Mouse (Mus musculus): ENCODE data around the gene Aldh1a3. TPM values are rescaled to one million over a fixed set of nuclear protein-coding genes. Genes with fewer than 3 reads are reported as not detected.

Aldh1a3 gene
- total RNA-seq, 2 experiments from 2014 or later: 1.1 to 1.5 TPM

Small RNA genes lying within 50 kb of the gene (microRNA-seq; reads per million reads assigned to microRNA genes)
- 0 reads per million in 2 experiments for gene Mir7057 (ENCODE audit: borderline number of aligned reads in 2 of 2)

Other genes with a start within 250 kb of the Aldh1a3 start
- gene Gm10974, start 61.6 kb downstream of the Aldh1a3 start, total RNA-seq (2021): not detected
- 10 to 100 TPM; 10.2 to 10.9 TPM for gene Lrrk1, start 39.2 kb downstream of the Aldh1a3 start, total RNA-seq (2021)

Measured in heart, postnatal 36 days (tissue).